Comparison of ENCODE assay signal across 8 mouse cellular contexts in the genomic region with DNA sequence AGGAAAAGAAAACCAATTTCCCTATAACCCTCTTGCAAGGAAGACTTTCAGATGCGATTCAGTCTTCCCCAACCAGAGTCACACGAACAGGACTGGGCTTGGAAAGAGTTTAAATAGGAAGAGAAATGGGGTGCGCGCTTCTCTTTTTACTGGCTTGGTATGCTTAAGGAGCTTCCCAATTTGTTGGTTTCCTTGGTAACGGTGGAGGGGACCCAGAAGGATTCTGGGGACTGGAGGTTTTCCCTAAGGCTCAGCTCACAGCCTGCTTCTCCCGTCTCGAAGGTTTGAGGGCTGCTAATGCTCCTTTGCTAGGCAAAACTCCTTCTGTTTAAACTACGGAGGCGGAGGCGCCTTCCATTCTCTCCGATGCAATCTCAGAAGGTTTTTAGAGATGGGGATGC. TPM values are rescaled to one million over a fixed set of nuclear protein-coding genes. Genes with fewer than 3 reads are reported as not detected.
DNase-seq lines count a peak whose midpoint lies in the region; ATAC-seq lines count a peak whose summit lies in the region.

No protein-coding gene starts in this region.

- 7% methylated on average over 11 of the region's 11 CpGs for WGBS in kidney, embryonic 15.5 days

- H3K27ac ChIP-seq in kidney, embryonic 15.5 days, result no peak overlapping the region

- intact Hi-C loops in left cerebral cortex, postnatal 25 days (cut with DNase I), result loop anchor here (5.0 kb wide), 1 partner anchor 106 kb away; no protein-coding TSS in a partner anchor

- DNase-seq in kidney, postnatal 25 days, result no peak
- DNase-seq in frontal cortex, adult 2 months (ENCODE audit: extremely low spot score in 1 of 2, low spot score in 1 of 2), result peak; percentile 59 to 82
- peak; percentile 59 to 88 for DNase-seq in left cerebral cortex, postnatal 25 days (ENCODE audit: low spot score in 2 of 2)
- peak; percentile 55 for DNase-seq in right cerebral cortex, postnatal 25 days
- DNase-seq in adrenal gland, adult 18-20 months (ENCODE audit: low spot score in 2 of 2), result no peak
- DNase-seq in adrenal gland, adult (ENCODE audit: inconsistent age in 2 of 2, low spot score in 1 of 2), result no peak
- no peak for DNase-seq in lung, postnatal 4 days

- no peaks in the 10 kb centered on the region for H3K36me3 ChIP-seq in kidney, embryonic 15.5 days

- peaks cover 15% of the 10 kb centered on the region for H3K4me1 ChIP-seq in kidney, embryonic 15.5 days

- H3K9me3 ChIP-seq in kidney, embryonic 15.5 days (replicated peaks), result no peaks in the 10 kb centered on the region

- peaks cover 48% of the 10 kb centered on the region for H3K27me3 ChIP-seq in kidney, embryonic 15.5 days

- no peak for ATAC-seq in kidney, embryonic 15.5 days (replicated peaks; ENCODE audit: low FRiP score)

- peak overlapping the region; percentile 54 for H3K4me2 ChIP-seq in kidney, embryonic 15.5 days

- H3K9ac ChIP-seq in kidney, embryonic 15.5 days, result no peak overlapping the region

- peak overlapping the region; percentile 26 for H3K4me3 ChIP-seq in kidney, embryonic 15.5 days (replicated peaks)

RNA-seq across cellular contexts. Expression of gene Klhdc7a, which starts 41.7 kb away (rescaled TPM):
- 5.8 and 6.5 TPM in 2 replicates for polyA plus RNA-seq in kidney, embryonic 15.5 days (2015; fragmentation: Nextera tagmentation; extraction: Ambion mirVana)
- 4.4 and 5.0 TPM in 2 replicates for polyA plus RNA-seq in frontal cortex, adult 2 months (2012; rRNA removed)
- total RNA-seq in left cerebral cortex, postnatal 25 days (2021), result 1 to 10 TPM; 7.7 to 8.1 TPM
- 10 to 100 TPM in 1 of 2 experiments, 1 to 10 TPM in 1; 7.7 to 27.3 TPM for total RNA-seq in adrenal gland, adult 18-20 months (2021)

Comparison
In these comparisons a context has a peak if more than half of its experiments do, and no peak if none do; other contexts are left out.
1. DNase-seq: peak in frontal cortex, adult 2 months (2 of 2), left cerebral cortex, postnatal 25 days (2 of 2) and right cerebral cortex, postnatal 25 days (single experiment); none in kidney, postnatal 25 days (0 of 2), adrenal gland, adult 18-20 months (0 of 2), adrenal gland, adult (0 of 2) and lung, postnatal 4 days (0 of 2).